Mouse (Mus musculus) forebrain, embryonic 16.5 days (tissue): ENCODE data around the gene Dock3. TPM values are rescaled to one million over a fixed set of nuclear protein-coding genes. Genes with fewer than 3 reads are reported as not detected.

ENCODE experiments used
- ATAC-seq: fragments of 200-750 bp; cut with Nextera tagmentation; 2 replicates; pipeline ENCODE4 v1.8.0; 2017; ENCODE audit warnings: mild to moderate bottlenecking, moderate library complexity
- H3K27ac ChIP-seq: fragments of 300-500 bp; sonication (generic); 2 replicates; pipeline ENCODE4 v1.5.1; 2014; ENCODE audit warnings: low read length, control low read depth
- H3K27me3 ChIP-seq: fragments of 300-500 bp; sonication (generic); replicated peaks from 2 replicates; pipeline ENCODE4 v1.6.1; 2014; ENCODE audit warnings: low read length; ENCODE audit not compliant: control insufficient read depth, insufficient read depth
- H3K36me3 ChIP-seq: fragments of 300-500 bp; sonication (generic); 2 replicates; pipeline ENCODE4 v1.6.1; 2014; ENCODE audit not compliant: control insufficient read depth, insufficient read depth
- H3K4me1 ChIP-seq: fragments of 300-500 bp; sonication (generic); replicated peaks from 2 replicates; pipeline ENCODE4 v1.6.1; 2014; ENCODE audit warnings: low read length; ENCODE audit not compliant: control insufficient read depth, insufficient read depth
- H3K4me2 ChIP-seq: fragments of 300-500 bp; sonication (generic); 2 replicates; pipeline ENCODE4 v1.6.1; 2014; ENCODE audit warnings: mild to moderate bottlenecking, low read length, control low read depth
- H3K4me3 ChIP-seq: fragments of 300-500 bp; sonication (generic); replicated peaks from 2 replicates; pipeline ENCODE4 v1.5.1; 2014; ENCODE audit warnings: mild to moderate bottlenecking, low read length, control low read depth
- H3K9ac ChIP-seq: fragments of 300-500 bp; sonication (generic); replicated peaks from 2 replicates; pipeline ENCODE4 v1.6.1; 2014; ENCODE audit warnings: low read depth, low read length, control low read depth
- H3K9me3 ChIP-seq: fragments of 300-500 bp; sonication (generic); 2 replicates; pipeline ENCODE4 v1.6.1; 2016; ENCODE audit warnings: low read length; ENCODE audit not compliant: control insufficient read depth
- WGBS: fragments of 180-500 bp; shearing (Covaris S2); extraction: QIAGEN DNeasy Blood & Tissue Kit; methylation state at CpG from one replicate; pipeline ENCODE4 v1.1.7; 2014; 5-methylcytosine and 5-hydroxymethylcytosine counted together
- polyA plus RNA-seq: library from polyadenylated mRNA; unstranded; fragments of >200 nt; fragmentation: Nextera tagmentation; extraction: Ambion mirVana; gene quantifications from 2 replicates; pipeline ENCODE4 v1.2.1, GENCODE M21; 2015

The Dock3 gene
- polyA plus RNA-seq, 1 experiment from 2014 or later = 23.2 TPM

- H3K4me2 ChIP-seq = no peak overlapping the region
- ATAC-seq = no peak
- WGBS = 87% methylated on average over 2 of the region's 2 CpGs
- no peak overlapping the region for H3K9ac ChIP-seq
- H3K4me3 ChIP-seq = no peak overlapping the region
- no peak overlapping the region for H3K27ac ChIP-seq
- no peaks in the 10 kb centered on the region for H3K4me1 ChIP-seq
- no peaks in the 10 kb centered on the region for H3K36me3 ChIP-seq
- no peaks in the 10 kb centered on the region for H3K27me3 ChIP-seq
- no peaks in the 10 kb centered on the region for H3K9me3 ChIP-seq
Measured at GRCm38 (mm10) chr9:107003187-107003586, 228.5 kb downstream of the Dock3 start.

DNA sequence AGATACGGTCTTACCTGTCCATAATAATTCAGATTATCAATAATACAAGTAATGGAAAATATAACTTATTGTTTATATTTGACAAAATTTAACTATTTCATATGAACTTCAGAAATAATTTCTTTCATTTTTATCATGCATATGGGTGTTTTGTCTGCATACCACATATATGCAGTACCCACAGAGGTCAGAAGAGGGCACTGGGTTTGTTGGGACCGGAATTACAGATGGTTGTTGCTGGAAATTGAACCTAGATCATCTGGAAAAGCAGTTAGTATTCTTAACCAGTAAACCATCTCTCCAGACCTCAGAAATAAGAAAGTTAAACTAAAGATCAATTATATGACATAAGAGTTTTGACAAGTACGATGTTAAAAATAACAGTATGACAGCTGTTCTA, 261.0 kb downstream of the Dock3 start:
- H3K27ac ChIP-seq = no peak overlapping the region
- peaks cover 11% of the 10 kb centered on the region for H3K36me3 ChIP-seq
- no peak overlapping the region for H3K4me2 ChIP-seq
- WGBS = 65% methylated on average over 3 of the region's 3 CpGs
- no peaks in the 10 kb centered on the region for H3K9me3 ChIP-seq
- H3K4me3 ChIP-seq = no peak overlapping the region
- H3K27me3 ChIP-seq = no peaks in the 10 kb centered on the region
- H3K4me1 ChIP-seq = no peaks in the 10 kb centered on the region
- no peak overlapping the region for H3K9ac ChIP-seq
- no peak for ATAC-seq

- H3K9ac ChIP-seq = no peak overlapping the region
- no peaks in the 10 kb centered on the region for H3K27me3 ChIP-seq
- no peaks in the 10 kb centered on the region for H3K4me1 ChIP-seq
- H3K27ac ChIP-seq = no peak overlapping the region
- WGBS = 80% methylated on average over 1 of the region's 1 CpGs
- no peak for ATAC-seq
- no peaks in the 10 kb centered on the region for H3K36me3 ChIP-seq
- no peak overlapping the region for H3K4me3 ChIP-seq
- H3K9me3 ChIP-seq = no peaks in the 10 kb centered on the region
- H3K4me2 ChIP-seq = no peak overlapping the region
Measured at GRCm38 (mm10) chr9:106958452-106958851, 273.3 kb downstream of the Dock3 start.

DNA sequence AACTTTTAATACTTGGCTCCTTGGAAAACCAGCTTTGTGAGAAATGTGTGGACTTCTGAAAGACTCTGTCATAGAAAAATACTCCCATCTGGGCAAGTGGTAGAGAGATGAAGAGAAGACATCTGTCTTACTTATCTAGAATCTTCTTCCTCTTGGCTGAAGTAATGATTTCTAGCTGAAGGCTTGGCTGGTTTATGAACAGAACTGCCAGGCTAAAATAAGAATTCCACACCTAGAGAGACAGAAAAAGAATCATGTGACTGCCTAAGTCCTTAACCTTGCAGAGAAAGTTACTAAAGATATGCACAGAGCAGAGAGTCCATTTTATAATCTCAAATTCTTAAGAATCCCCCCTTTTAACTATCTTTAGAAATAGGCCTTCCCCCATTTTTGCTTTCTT, 276.2 kb downstream of the Dock3 start:
- Histone ChIP-seq H3K4me2 (no peak overlapping the region), H3K27ac (no peak overlapping the region), H3K4me1 (no peaks in the 10 kb centered on the region), H3K4me3 (no peak overlapping the region), H3K9me3 (no peaks in the 10 kb centered on the region), H3K9ac (no peak overlapping the region), H3K36me3 (no peaks in the 10 kb centered on the region), H3K27me3 (no peaks in the 10 kb centered on the region)
- ATAC-seq = no peak

GRCm38 (mm10) chr9:106934998-106935397, 296.7 kb downstream of the Dock3 start:
- WGBS = 95% methylated on average over 1 of the region's 1 CpGs
- Histone ChIP-seq H3K36me3 (peaks cover 27% of the 10 kb centered on the region), H3K9ac (no peak overlapping the region), H3K27ac (no peak overlapping the region), H3K9me3 (no peaks in the 10 kb centered on the region), H3K27me3 (no peaks in the 10 kb centered on the region), H3K4me3 (no peak overlapping the region), H3K4me1 (no peaks in the 10 kb centered on the region), H3K4me2 (no peak overlapping the region)
- ATAC-seq = no peak

DNA sequence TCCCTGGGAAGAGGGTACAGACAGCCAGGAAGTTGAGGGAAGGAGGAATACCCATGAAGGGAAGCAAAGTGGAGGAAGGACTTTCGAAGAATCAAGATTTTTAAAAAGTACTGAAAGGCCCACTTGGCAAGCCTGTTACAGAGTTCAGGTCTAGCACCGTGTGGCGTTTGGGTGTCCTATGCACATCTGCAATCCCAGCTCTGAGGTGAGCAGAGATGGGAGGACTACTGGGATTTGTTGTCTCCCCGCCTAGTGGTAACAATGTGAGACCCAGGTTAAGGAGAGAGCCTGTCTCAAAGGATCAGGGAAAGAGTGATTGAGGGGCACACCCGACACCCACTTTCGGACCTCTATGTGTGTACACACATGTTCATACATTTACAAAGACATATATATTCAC, 316.8 kb downstream of the Dock3 start:
- H3K9ac ChIP-seq = no peak overlapping the region
- WGBS = 92% methylated on average over 6 of the region's 6 CpGs
- H3K36me3 ChIP-seq = no peaks in the 10 kb centered on the region; the same call in 1 of the 2 replicates
- no peak overlapping the region for H3K27ac ChIP-seq
- H3K4me3 ChIP-seq = no peak overlapping the region
- no peak overlapping the region for H3K4me2 ChIP-seq
- H3K4me1 ChIP-seq = no peaks in the 10 kb centered on the region
- no peaks in the 10 kb centered on the region for H3K27me3 ChIP-seq
- no peaks in the 10 kb centered on the region for H3K9me3 ChIP-seq
- no peak for ATAC-seq

DNA sequence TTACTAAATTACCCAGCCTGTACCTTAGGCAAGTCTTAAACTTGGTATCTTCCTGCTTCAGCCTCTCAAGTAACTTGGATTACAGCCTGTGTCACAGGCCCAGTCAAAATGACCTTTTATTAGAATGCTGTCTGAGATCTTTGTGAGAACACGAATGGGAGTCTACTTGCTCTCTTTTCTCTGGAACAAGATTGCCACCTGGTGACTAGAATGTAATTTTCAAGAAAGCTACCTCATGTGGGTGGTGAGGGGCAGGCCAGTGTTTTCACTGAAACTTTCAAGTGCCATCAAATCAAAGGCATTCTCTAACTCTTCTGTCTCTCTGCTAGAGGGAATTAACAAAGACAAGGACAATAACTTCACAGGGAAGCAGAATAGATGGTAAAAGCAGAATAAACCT, 317.9 kb downstream of the Dock3 start:
- WGBS = 15% methylated on average over 1 of the region's 1 CpGs
- ATAC-seq = no peak

GRCm38 (mm10) chr9:106911624-106912023, 320.1 kb downstream of the Dock3 start:
- 84% methylated on average over 1 of the region's 1 CpGs for WGBS
- no peaks in the 10 kb centered on the region for H3K4me1 ChIP-seq
- H3K9me3 ChIP-seq = no peaks in the 10 kb centered on the region
- H3K4me2 ChIP-seq = no peak overlapping the region
- H3K27me3 ChIP-seq = no peaks in the 10 kb centered on the region
- H3K9ac ChIP-seq = no peak overlapping the region
- no peak for ATAC-seq
- H3K27ac ChIP-seq = no peak overlapping the region
- no peak overlapping the region for H3K4me3 ChIP-seq
- peaks cover 3% of the 10 kb centered on the region for H3K36me3 ChIP-seq

More for the DNA sequence above, 317.9 kb downstream of the Dock3 start:
- H3K4me1 ChIP-seq = no peaks in the 10 kb centered on the region
- no peaks in the 10 kb centered on the region; the same call in 1 of the 2 replicates for H3K36me3 ChIP-seq
- H3K27ac ChIP-seq = no peak overlapping the region
- no peaks in the 10 kb centered on the region for H3K9me3 ChIP-seq
- H3K27me3 ChIP-seq = no peaks in the 10 kb centered on the region
- no peak overlapping the region for H3K4me2 ChIP-seq
- no peak overlapping the region for H3K9ac ChIP-seq
- H3K4me3 ChIP-seq = no peak overlapping the region

GRCm38 (mm10) chr9:106908715-106909114, 323.0 kb downstream of the Dock3 start:
- Histone ChIP-seq H3K4me3 (no peak overlapping the region), H3K9ac (no peak overlapping the region), H3K27ac (no peak overlapping the region), H3K4me1 (no peaks in the 10 kb centered on the region), H3K36me3 (peaks cover 3% of the 10 kb centered on the region), H3K9me3 (no peaks in the 10 kb centered on the region), H3K4me2 (no peak overlapping the region), H3K27me3 (no peaks in the 10 kb centered on the region)
- ATAC-seq = no peak
- 64% methylated on average over 5 of the region's 5 CpGs for WGBS

DNA sequence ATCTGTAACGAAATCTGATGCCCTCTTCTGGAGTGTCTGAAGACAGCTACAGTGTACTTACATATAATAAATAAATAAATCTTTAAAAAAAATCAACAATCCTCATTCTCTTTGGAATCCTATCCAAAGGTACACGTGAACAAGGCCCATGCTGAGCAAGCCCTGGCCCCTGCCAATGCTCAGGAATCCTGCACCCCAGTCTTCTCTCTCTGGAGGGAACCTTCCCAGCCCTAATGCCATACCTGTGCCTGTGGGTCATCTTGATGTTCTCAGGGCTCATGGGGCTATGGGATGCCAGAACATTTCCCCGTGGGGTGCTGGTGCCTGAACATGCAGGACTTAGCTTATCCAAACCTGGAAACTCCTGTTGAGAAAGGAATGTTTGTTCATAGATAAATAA, 323.5 kb downstream of the Dock3 start:
- WGBS = 73% methylated on average over 3 of the region's 3 CpGs
- H3K27ac ChIP-seq = no peak overlapping the region
- no peak for ATAC-seq
- peaks cover 3% of the 10 kb centered on the region for H3K36me3 ChIP-seq
- H3K4me3 ChIP-seq = no peak overlapping the region
- H3K9ac ChIP-seq = no peak overlapping the region
- no peaks in the 10 kb centered on the region for H3K27me3 ChIP-seq
- no peaks in the 10 kb centered on the region for H3K4me1 ChIP-seq
- no peaks in the 10 kb centered on the region for H3K9me3 ChIP-seq
- no peak overlapping the region for H3K4me2 ChIP-seq
